Mouse (Mus musculus): ENCODE measurements around the gene Trim11. TPM values are rescaled to one million over a fixed set of nuclear protein-coding genes. Genes with fewer than 3 reads are reported as not detected.

Trim11 gene
- polyA plus RNA-seq, 1 experiment from 2014 or later: 36.1 TPM

DNA sequence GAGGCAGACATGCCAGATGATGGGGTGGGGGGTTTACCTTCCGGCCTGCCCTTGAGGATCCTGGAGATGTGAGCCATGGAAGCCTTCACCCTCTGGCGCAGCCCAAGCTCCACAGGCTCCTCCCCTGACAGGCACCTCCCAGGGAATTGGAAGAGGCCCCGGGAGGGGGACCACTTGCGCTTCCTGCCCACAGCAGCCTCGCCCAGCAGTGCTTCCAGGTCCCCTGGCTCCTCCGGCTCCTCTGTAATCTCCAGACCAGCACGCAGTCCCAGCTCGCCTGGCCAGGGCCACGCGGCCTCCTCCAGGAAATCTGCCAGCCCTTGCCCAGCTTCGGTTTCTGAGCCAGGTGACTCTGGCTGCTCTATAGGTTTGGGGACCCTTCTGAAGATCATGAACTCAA, 21.3 kb downstream of the Trim11 start:
- ATAC-seq (ENCODE audit: insufficient number of reproducible peaks, insufficient read depth, low FRiP score, low read depth): peak; percentile 48
- peak overlapping the region; percentile 82 for H3K9ac ChIP-seq (ENCODE audit: low read length)
- H3K4me3 ChIP-seq (ENCODE audit: control insufficient read depth in 1 of 2, insufficient read depth in 1 of 2, low read depth in 1 of 2, low read length in 2 of 2): peak overlapping the region; percentile 29 to 38

DNA sequence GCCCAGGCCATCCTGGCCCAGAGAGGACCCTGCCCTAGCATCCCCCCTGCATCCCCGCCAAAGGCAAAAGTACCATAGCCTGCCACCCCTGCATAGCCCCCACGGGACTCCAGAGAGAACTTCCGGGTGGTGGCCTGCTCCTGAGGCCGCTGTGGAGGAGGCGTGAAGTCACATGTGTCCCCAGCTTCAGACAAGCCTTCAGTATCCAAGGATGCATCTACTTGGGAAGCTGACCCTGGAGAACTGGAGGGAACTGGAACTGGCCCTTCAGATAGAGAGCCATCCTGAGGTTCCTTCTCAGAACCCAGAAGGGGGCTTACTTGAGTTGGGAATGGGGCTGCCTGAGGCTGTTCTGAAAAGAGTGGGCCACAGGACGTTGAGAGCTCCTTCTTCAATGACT, 21.9 kb downstream of the Trim11 start:
- H3K4me2 ChIP-seq (ENCODE audit: low read length): peak overlapping the region; percentile 73
- H3K4me3 ChIP-seq (ENCODE audit: control insufficient read depth in 1 of 2, insufficient read depth in 1 of 2, low read depth in 1 of 2, low read length in 2 of 2): peak overlapping the region in 1 of 2 experiments; percentile 38; a peak in 2 of 4 replicates
- 82% methylated on average over 6 of the region's 6 CpGs for WGBS
- peaks cover 27% of the 10 kb centered on the region for H3K36me3 ChIP-seq (ENCODE audit: control insufficient read depth, insufficient read depth, low read length)
- peak overlapping the region; percentile 82 for H3K9ac ChIP-seq (ENCODE audit: low read length)
- ATAC-seq (ENCODE audit: insufficient number of reproducible peaks, insufficient read depth, low FRiP score, low read depth): no peak
- H3K27me3 ChIP-seq (ENCODE audit: control insufficient read depth, insufficient read depth, low read length): no peaks in the 10 kb centered on the region
- H3K27ac ChIP-seq (replicated peaks in 1 of 2; ENCODE audit: control insufficient read depth in 1 of 2, insufficient read depth in 1 of 2, low read depth in 2 of 2, low read length in 2 of 2): peak overlapping the region; percentile 69 to 94; a peak in 3 of 4 replicates
- H3K4me1 ChIP-seq (ENCODE audit: control insufficient read depth in 2 of 2, insufficient read depth in 2 of 2, low read length in 2 of 2): peaks cover 56 to 76% of the 10 kb centered on the region in 2 experiments
- H3K9me3 ChIP-seq (ENCODE audit: control insufficient read depth, low read length): no peaks in the 10 kb centered on the region

More for the DNA sequence above, 21.3 kb downstream of the Trim11 start:
- Histone ChIP-seq H3K4me1 (ENCODE audit: control insufficient read depth in 2 of 2, insufficient read depth in 2 of 2, low read length in 2 of 2) (peaks cover 61 to 83% of the 10 kb centered on the region in 2 experiments), H3K9me3 (ENCODE audit: control insufficient read depth, low read length) (no peaks in the 10 kb centered on the region), H3K36me3 (ENCODE audit: control insufficient read depth, insufficient read depth, low read length) (peaks cover 29% of the 10 kb centered on the region), H3K27me3 (ENCODE audit: control insufficient read depth, insufficient read depth, low read length) (no peaks in the 10 kb centered on the region), H3K27ac (replicated peaks in 1 of 2; ENCODE audit: control insufficient read depth in 1 of 2, insufficient read depth in 1 of 2, low read depth in 2 of 2, low read length in 2 of 2) (peak overlapping the region; percentile 75 to 94), H3K4me2 (ENCODE audit: low read length) (peak overlapping the region; percentile 73)
- WGBS: 14% methylated on average over 11 of the region's 11 CpGs

- H3K4me3 ChIP-seq (ENCODE audit: control insufficient read depth in 1 of 2, insufficient read depth in 1 of 2, low read depth in 1 of 2, low read length in 2 of 2): peak overlapping the region; percentile 1 to 38; a peak in 1 of 4 replicates
- H3K27me3 ChIP-seq (ENCODE audit: control insufficient read depth, insufficient read depth, low read length): no peaks in the 10 kb centered on the region
- WGBS: 90% methylated on average over 21 of the region's 21 CpGs
- H3K36me3 ChIP-seq (ENCODE audit: control insufficient read depth, insufficient read depth, low read length): peaks cover 19% of the 10 kb centered on the region
- H3K9ac ChIP-seq (ENCODE audit: low read length): peak overlapping the region; percentile 82
- H3K4me1 ChIP-seq (ENCODE audit: control insufficient read depth in 2 of 2, insufficient read depth in 2 of 2, low read length in 2 of 2): peaks cover 54 to 71% of the 10 kb centered on the region in 2 experiments
- no peak for ATAC-seq (ENCODE audit: insufficient number of reproducible peaks, insufficient read depth, low FRiP score, low read depth)
- no peaks in the 10 kb centered on the region for H3K9me3 ChIP-seq (ENCODE audit: control insufficient read depth, low read length)
- peak overlapping the region in 1 of 2 experiments; percentile 94; a peak in 1 of 4 replicates for H3K27ac ChIP-seq (replicated peaks in 1 of 2; ENCODE audit: control insufficient read depth in 1 of 2, insufficient read depth in 1 of 2, low read depth in 2 of 2, low read length in 2 of 2)
- H3K4me2 ChIP-seq (ENCODE audit: low read length): peak overlapping the region; percentile 73
These were observed 22.7 kb downstream of the Trim11 start for GRCm38 (mm10) chr11:59000635-59001034.

DNA sequence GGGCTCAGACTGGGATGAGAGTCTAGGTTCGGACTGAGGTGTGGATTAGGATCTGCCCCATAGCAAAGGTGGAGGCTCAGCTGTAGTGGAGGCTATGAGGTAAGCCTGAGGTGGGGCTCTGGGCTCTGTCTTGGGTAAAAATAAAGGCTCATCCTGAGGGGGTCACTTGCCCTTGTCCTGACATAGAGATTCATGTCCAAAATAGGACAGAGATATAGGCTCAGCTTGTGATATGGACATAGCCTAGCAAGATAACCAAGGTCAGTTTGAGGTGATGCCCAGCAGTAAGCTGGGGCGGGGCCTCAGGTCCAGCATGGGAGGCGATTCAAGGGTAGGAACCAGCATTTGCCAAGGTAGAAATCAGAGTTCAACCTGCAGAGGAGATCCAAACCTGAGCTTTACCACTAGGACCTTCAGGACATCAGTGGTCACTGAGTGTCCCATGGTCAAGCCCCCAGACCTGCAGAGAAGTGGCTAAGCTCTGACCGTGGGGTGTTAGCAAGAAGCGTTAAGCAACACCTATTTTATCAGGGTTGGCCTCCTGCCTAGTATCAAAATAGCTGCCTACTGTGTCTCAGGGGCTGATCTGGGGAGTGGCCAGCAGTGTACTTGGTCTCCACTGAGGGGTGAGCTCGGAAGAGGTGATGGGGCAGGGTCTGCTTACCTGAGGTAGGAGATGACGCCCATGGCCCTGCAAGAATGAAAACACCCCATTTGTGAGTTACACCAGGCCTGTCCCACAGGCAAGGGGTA, 24.6 kb downstream of the Trim11 start:
- ATAC-seq (ENCODE audit: insufficient number of reproducible peaks, insufficient read depth, low FRiP score, low read depth): peak; percentile 68

DNA sequence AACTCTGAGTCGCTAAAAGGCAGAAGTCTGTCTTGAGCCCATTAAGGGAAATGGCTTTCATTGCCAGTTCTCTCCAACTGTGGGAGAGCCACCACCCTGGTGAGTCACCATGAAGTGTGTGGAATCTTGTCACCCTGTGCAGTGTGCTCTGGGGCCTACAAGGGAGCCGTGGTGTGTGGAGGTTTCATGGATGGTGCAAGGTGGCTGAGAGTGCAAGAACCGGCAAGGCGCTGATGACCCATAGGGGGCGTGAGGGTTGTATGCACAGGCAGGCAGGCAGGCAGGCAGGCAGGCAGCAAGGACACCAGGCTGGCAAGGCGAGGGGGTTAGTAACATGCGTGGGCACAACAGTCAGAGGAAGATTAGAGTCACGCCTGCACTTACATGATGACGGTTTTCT, 37.2 kb downstream of the Trim11 start:
- Histone ChIP-seq H3K36me3 (ENCODE audit: control insufficient read depth, insufficient read depth, low read length) (peaks cover 47% of the 10 kb centered on the region), H3K27me3 (ENCODE audit: control insufficient read depth, insufficient read depth, low read length) (no peaks in the 10 kb centered on the region), H3K9ac (ENCODE audit: low read length) (no peak overlapping the region), H3K4me3 (ENCODE audit: control insufficient read depth in 1 of 2, insufficient read depth in 1 of 2, low read depth in 1 of 2, low read length in 2 of 2) (no peak overlapping the region), H3K27ac (replicated peaks in 1 of 2; ENCODE audit: control insufficient read depth in 1 of 2, insufficient read depth in 1 of 2, low read depth in 2 of 2, low read length in 2 of 2) (no peak overlapping the region), H3K4me2 (ENCODE audit: low read length) (no peak overlapping the region), H3K9me3 (ENCODE audit: control insufficient read depth, low read length) (no peaks in the 10 kb centered on the region), H3K4me1 (ENCODE audit: control insufficient read depth in 2 of 2, insufficient read depth in 2 of 2, low read length in 2 of 2) (peaks cover 3 to 4% of the 10 kb centered on the region in 2 experiments)
- ATAC-seq (ENCODE audit: insufficient number of reproducible peaks, insufficient read depth, low FRiP score, low read depth): no peak
- WGBS: 41% methylated on average over 9 of the region's 9 CpGs

More for the DNA sequence above, 24.6 kb downstream of the Trim11 start:
- Histone ChIP-seq H3K4me2 (ENCODE audit: low read length) (peak overlapping the region; percentile 73), H3K4me1 (ENCODE audit: control insufficient read depth in 2 of 2, insufficient read depth in 2 of 2, low read length in 2 of 2) (peaks cover 50 to 54% of the 10 kb centered on the region in 2 experiments), H3K9me3 (ENCODE audit: control insufficient read depth, low read length) (no peaks in the 10 kb centered on the region), H3K27ac (replicated peaks in 1 of 2; ENCODE audit: control insufficient read depth in 1 of 2, insufficient read depth in 1 of 2, low read depth in 2 of 2, low read length in 2 of 2) (peak overlapping the region; percentile 92 to 94), H3K27me3 (ENCODE audit: control insufficient read depth, insufficient read depth, low read length) (no peaks in the 10 kb centered on the region), H3K9ac (ENCODE audit: low read length) (peak overlapping the region; percentile 82), H3K36me3 (ENCODE audit: control insufficient read depth, insufficient read depth, low read length) (peaks cover 13% of the 10 kb centered on the region), H3K4me3 (ENCODE audit: control insufficient read depth in 1 of 2, insufficient read depth in 1 of 2, low read depth in 1 of 2, low read length in 2 of 2) (peak overlapping the region; percentile 37 to 40)
- 15% methylated on average over 7 of the region's 7 CpGs for WGBS

DNA sequence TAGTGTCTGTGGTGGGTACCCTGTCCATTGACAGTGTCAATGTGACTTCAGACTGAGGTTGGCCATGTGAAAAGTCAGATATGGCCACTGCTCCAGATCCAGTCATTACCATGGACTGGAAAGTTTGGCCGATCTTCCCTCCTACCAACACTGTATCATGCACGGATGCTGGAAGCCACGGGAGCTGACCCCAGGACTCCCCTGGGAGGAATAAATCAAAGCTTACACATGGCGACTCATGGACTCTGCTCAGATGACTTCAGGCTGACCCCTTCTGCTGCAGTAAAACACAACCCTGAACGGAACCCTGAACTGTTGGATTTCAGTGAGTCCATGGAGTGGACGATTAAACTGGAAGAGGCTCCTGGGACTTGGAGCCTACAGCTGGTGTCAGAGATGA, 48.5 kb downstream of the Trim11 start:
- H3K4me2 ChIP-seq (ENCODE audit: low read length): no peak overlapping the region
- WGBS: 85% methylated on average over 6 of the region's 6 CpGs
- ATAC-seq (ENCODE audit: insufficient number of reproducible peaks, insufficient read depth, low FRiP score, low read depth): no peak
- no peak overlapping the region for H3K27ac ChIP-seq (replicated peaks in 1 of 2; ENCODE audit: control insufficient read depth in 1 of 2, insufficient read depth in 1 of 2, low read depth in 2 of 2, low read length in 2 of 2)
- no peaks in the 10 kb centered on the region for H3K9me3 ChIP-seq (ENCODE audit: control insufficient read depth, low read length)
- no peaks in the 10 kb centered on the region for H3K27me3 ChIP-seq (ENCODE audit: control insufficient read depth, insufficient read depth, low read length)
- no peak overlapping the region for H3K4me3 ChIP-seq (ENCODE audit: control insufficient read depth in 1 of 2, insufficient read depth in 1 of 2, low read depth in 1 of 2, low read length in 2 of 2)
- H3K4me1 ChIP-seq (ENCODE audit: control insufficient read depth in 2 of 2, insufficient read depth in 2 of 2, low read length in 2 of 2): no peaks in the 10 kb centered on the region
- H3K36me3 ChIP-seq (ENCODE audit: control insufficient read depth, insufficient read depth, low read length): peaks cover 93% of the 10 kb centered on the region
- no peak overlapping the region for H3K9ac ChIP-seq (ENCODE audit: low read length)

DNA sequence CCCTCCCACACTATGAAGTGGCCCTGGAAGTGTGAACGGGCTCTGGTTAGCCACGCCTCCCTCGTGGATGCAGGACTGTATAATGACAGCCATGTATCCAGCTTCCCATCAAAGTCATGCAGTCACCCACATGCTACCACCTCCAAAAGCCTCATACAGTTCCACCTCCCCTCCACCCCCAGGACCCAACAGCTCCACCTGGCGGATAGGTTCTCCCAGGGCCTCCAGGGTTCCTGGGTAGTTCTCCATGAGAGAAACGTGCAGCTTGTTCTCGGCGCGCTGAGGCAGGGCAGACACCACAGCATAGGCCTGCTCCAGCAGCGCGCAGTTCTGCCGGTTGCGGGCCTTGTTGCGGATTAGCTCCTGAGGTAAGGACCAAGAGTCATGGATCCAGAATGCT, 51.1 kb downstream of the Trim11 start:
- H3K36me3 ChIP-seq (ENCODE audit: control insufficient read depth, insufficient read depth, low read length): peaks cover 96% of the 10 kb centered on the region
- H3K4me2 ChIP-seq (ENCODE audit: low read length): no peak overlapping the region
- H3K27me3 ChIP-seq (ENCODE audit: control insufficient read depth, insufficient read depth, low read length): no peaks in the 10 kb centered on the region
- H3K4me1 ChIP-seq (ENCODE audit: control insufficient read depth in 2 of 2, insufficient read depth in 2 of 2, low read length in 2 of 2): no peaks in the 10 kb centered on the region
- no peak for ATAC-seq (ENCODE audit: insufficient number of reproducible peaks, insufficient read depth, low FRiP score, low read depth)
- H3K9ac ChIP-seq (ENCODE audit: low read length): no peak overlapping the region
- 89% methylated on average over 13 of the region's 13 CpGs for WGBS
- no peaks in the 10 kb centered on the region for H3K9me3 ChIP-seq (ENCODE audit: control insufficient read depth, low read length)
- no peak overlapping the region for H3K27ac ChIP-seq (replicated peaks in 1 of 2; ENCODE audit: control insufficient read depth in 1 of 2, insufficient read depth in 1 of 2, low read depth in 2 of 2, low read length in 2 of 2)
- H3K4me3 ChIP-seq (ENCODE audit: control insufficient read depth in 1 of 2, insufficient read depth in 1 of 2, low read depth in 1 of 2, low read length in 2 of 2): no peak overlapping the region

Data from heart, embryonic 14.5 days (tissue).